ENCODE assay signal across 8 mouse cellular contexts in the genomic region with DNA sequence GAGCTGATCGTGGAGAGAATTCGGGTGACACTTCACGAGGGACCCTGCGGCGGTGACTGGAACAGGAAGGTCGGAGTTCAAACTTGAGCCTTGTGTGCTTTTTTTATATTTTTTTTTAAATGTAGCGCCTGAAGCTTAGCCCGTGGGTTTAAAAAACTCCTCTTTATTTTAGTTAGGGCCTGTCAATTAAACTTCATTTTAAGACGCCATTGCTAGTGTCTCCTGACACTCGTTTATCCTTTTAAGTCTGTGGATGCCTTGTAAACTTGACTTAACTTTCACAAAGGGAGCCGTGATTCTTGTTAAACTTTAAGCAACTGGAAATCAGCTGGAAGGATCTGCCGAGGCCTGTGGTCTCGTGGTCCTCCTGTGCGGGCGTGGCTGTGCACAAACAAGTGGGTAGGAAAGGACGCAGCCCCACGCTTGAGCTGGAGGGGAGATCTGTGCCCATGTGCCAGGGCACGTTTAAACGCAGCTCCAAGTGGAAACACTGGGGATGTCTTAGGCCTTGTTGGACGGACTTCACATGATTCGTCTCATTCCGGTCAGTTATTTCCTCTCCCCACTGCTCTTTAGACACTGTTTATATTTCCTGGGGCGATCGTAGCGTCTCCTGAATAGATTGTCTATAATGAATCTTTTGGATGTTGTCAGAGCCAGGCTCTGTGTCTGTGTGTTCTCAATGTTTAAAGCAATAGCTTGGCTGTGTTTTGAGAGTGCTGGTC. TPM values are rescaled to one million over a fixed set of nuclear protein-coding genes. Genes with fewer than 3 reads are reported as not detected.
DNase-seq lines count a peak whose midpoint lies in the region; ATAC-seq and TF ChIP-seq lines count a peak whose summit lies in the region.

No protein-coding gene starts in this region.

- 7% methylated on average over 25 of the region's 25 CpGs for WGBS in forebrain, embryonic 10.5 days
- WGBS in hindbrain, embryonic 13.5 days, result under 1% methylated on average over 25 of the region's 25 CpGs
- WGBS in limb, embryonic 14.5 days, result 1% methylated on average over 25 of the region's 25 CpGs
- 4% methylated on average over 25 of the region's 25 CpGs for WGBS in midbrain, embryonic 13.5 days

- TF ChIP-seq POLR2A in limb, embryonic 14.5 days (IDR thresholded peaks at IDR 0.05; ENCODE audit: borderline replicate concordance, extremely low read depth, insufficient read depth, insufficient read length), result no peak

- ATAC-seq in hindbrain, embryonic 13.5 days (ENCODE audit: low FRiP score), result no peak
- no peak for ATAC-seq in limb, embryonic 14.5 days (ENCODE audit: low FRiP score, low read depth)
- ATAC-seq in midbrain, embryonic 13.5 days, result no peak

- H3K4me1 ChIP-seq in forebrain, embryonic 10.5 days, result peaks cover 21% of the 10 kb centered on the region
- peaks cover 11% of the 10 kb centered on the region for H3K4me1 ChIP-seq in hindbrain, embryonic 13.5 days (replicated peaks)
- peaks cover 12% of the 10 kb centered on the region for H3K4me1 ChIP-seq in limb, embryonic 14.5 days (ENCODE audit: control insufficient read depth, insufficient read depth, low read length)
- peaks cover 14% of the 10 kb centered on the region for H3K4me1 ChIP-seq in midbrain, embryonic 13.5 days (replicated peaks)

- H3K27me3 ChIP-seq in forebrain, embryonic 10.5 days (ENCODE audit: poor library complexity, severe bottlenecking), result peaks cover 16% of the 10 kb centered on the region
- H3K27me3 ChIP-seq in hindbrain, embryonic 13.5 days, result peaks cover 8% of the 10 kb centered on the region; the same call in 1 of the 2 replicates
- H3K27me3 ChIP-seq in limb, embryonic 14.5 days (ENCODE audit: control insufficient read depth, insufficient read depth, low read length), result no peaks in the 10 kb centered on the region
- 0 out of 2 replicates have a peak, but pooled peaks cover 6% of the 10 kb centered on the region for H3K27me3 ChIP-seq in midbrain, embryonic 13.5 days

- peak overlapping the region; percentile 87 for H3K4me2 ChIP-seq in hindbrain, embryonic 13.5 days
- H3K4me2 ChIP-seq in limb, embryonic 14.5 days (replicated peaks; ENCODE audit: low read depth, low read length, severe bottlenecking), result peak overlapping the region; percentile 80
- peak overlapping the region; percentile 91 for H3K4me2 ChIP-seq in midbrain, embryonic 13.5 days (replicated peaks)

- DNase-seq in layer of hippocampus, postnatal 25 days (ENCODE audit: extremely low spot score in 1 of 2, low spot score in 1 of 2), result peak; percentile 14 to 18
- no peak for DNase-seq in layer of hippocampus, adult 9-11 months
- DNase-seq in adrenal gland, adult 2 months, result peak; percentile 60
- peak; percentile 34 for DNase-seq in forebrain, embryonic 10.5 days (ENCODE audit: extremely low spot score, low spot score)
- DNase-seq in limb, embryonic 14.5 days (ENCODE audit: low spot score), result peak; percentile 26
- peak; percentile 24 for DNase-seq in thymus, postnatal 14 days

- H3K27ac ChIP-seq in forebrain, embryonic 10.5 days, result peak overlapping the region; percentile 89
- peak overlapping the region; percentile 48; the same call in 1 of the 2 replicates for H3K27ac ChIP-seq in hindbrain, embryonic 13.5 days
- H3K27ac ChIP-seq in limb, embryonic 14.5 days (replicated peaks; ENCODE audit: low read depth, low read length), result peak overlapping the region; percentile 52; the same call in 1 of the 2 replicates
- no peak overlapping the region for H3K27ac ChIP-seq in midbrain, embryonic 13.5 days

- H3K9ac ChIP-seq in hindbrain, embryonic 13.5 days, result peak overlapping the region; percentile 84
- peak overlapping the region; percentile 78 for H3K9ac ChIP-seq in limb, embryonic 14.5 days (ENCODE audit: low read depth, low read length, severe bottlenecking)
- H3K9ac ChIP-seq in midbrain, embryonic 13.5 days (replicated peaks), result peak overlapping the region; percentile 67

- H3K9me3 ChIP-seq in forebrain, embryonic 10.5 days, result no peaks in the 10 kb centered on the region
- H3K9me3 ChIP-seq in hindbrain, embryonic 13.5 days, result no peaks in the 10 kb centered on the region
- H3K9me3 ChIP-seq in limb, embryonic 14.5 days (ENCODE audit: control insufficient read depth, low read length), result no peaks in the 10 kb centered on the region
- no peaks in the 10 kb centered on the region for H3K9me3 ChIP-seq in midbrain, embryonic 13.5 days

- peak overlapping the region; percentile 85 for H3K4me3 ChIP-seq in forebrain, embryonic 10.5 days
- peak overlapping the region; percentile 80 for H3K4me3 ChIP-seq in hindbrain, embryonic 13.5 days
- H3K4me3 ChIP-seq in limb, embryonic 14.5 days (replicated peaks; ENCODE audit: low read length), result peak overlapping the region; percentile 84
- peak overlapping the region; percentile 61 for H3K4me3 ChIP-seq in midbrain, embryonic 13.5 days (replicated peaks)

- no peaks in the 10 kb centered on the region for H3K36me3 ChIP-seq in forebrain, embryonic 10.5 days (replicated peaks)
- no peaks in the 10 kb centered on the region for H3K36me3 ChIP-seq in hindbrain, embryonic 13.5 days
- no peaks in the 10 kb centered on the region for H3K36me3 ChIP-seq in limb, embryonic 14.5 days (ENCODE audit: control insufficient read depth, insufficient read depth, low read length)
- no peaks in the 10 kb centered on the region for H3K36me3 ChIP-seq in midbrain, embryonic 13.5 days

RNA-seq across cellular contexts. Expression of a gene that starts 0.9 kb away (rescaled TPM):
- 10 to 100 TPM; 64.7 to 82.2 TPM for total RNA-seq in layer of hippocampus, postnatal 25 days (2021)
- 10 to 100 TPM; 62.0 to 88.4 TPM for total RNA-seq in adrenal gland, adult 2 months (2021)
- 5.8 and 7.6 TPM in 2 replicates for polyA plus RNA-seq in adrenal gland, adult 2 months (2012; rRNA removed)
- polyA plus RNA-seq in forebrain, embryonic 10.5 days (2016; fragmentation: Nextera tagmentation; extraction: Ambion mirVana), result 50.3 and 51.2 TPM in 2 replicates
- 30.7 and 36.1 TPM in 2 replicates for polyA plus RNA-seq in hindbrain, embryonic 13.5 days (2015; fragmentation: Nextera tagmentation; extraction: Ambion mirVana)
- 32.5 and 39.3 TPM in 2 replicates for polyA plus RNA-seq in limb, embryonic 14.5 days (2012; rRNA removed)
- 102 and 107 TPM in 2 replicates for polyA plus RNA-seq in limb, embryonic 14.5 days (2014; fragmentation: Nextera tagmentation; extraction: Ambion mirVana)
- polyA plus RNA-seq in midbrain, embryonic 13.5 days (2015; fragmentation: Nextera tagmentation; extraction: Ambion mirVana), result 18.8 and 21.9 TPM in 2 replicates
